Mouse (Mus musculus): Measurements from ENCODE around the gene Pax2.

Gene Pax2

DNA sequence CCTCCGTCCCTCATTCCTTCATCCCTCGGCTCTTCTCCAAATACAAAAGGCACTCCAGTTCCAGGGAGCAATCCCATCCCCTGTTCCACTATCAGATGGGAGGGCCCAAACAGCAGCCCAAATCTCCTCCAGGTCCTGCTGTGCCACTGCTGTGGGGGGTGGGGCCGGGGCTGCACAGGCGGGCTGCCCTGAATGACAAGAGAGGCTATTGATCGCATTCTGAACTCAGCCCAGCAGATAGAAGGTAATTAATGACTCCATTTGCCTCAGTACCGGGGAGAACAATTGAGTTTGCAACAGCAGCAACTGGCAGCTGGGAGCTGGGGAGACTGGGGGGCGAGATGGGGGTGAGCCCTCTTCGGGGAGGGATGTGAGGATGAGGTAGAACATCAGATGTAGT is 52.9 kb downstream of the Pax2 start:
- ChIA-PET POLR2A (interaction anchor here in 1 of 4 experiments (1.0 to 1.5 kb wide), 3 partner anchors 34 to 249 kb away, joined by 3 read pairs; no protein-coding TSS in a partner anchor), CTCF (interaction anchor here in 2 of 4 experiments (0.5 to 1.3 kb wide), 3 partner anchors 17 to 868 kb away, joined by 3 to 5 read pairs (median 4); no protein-coding TSS in a partner anchor)

DNA sequence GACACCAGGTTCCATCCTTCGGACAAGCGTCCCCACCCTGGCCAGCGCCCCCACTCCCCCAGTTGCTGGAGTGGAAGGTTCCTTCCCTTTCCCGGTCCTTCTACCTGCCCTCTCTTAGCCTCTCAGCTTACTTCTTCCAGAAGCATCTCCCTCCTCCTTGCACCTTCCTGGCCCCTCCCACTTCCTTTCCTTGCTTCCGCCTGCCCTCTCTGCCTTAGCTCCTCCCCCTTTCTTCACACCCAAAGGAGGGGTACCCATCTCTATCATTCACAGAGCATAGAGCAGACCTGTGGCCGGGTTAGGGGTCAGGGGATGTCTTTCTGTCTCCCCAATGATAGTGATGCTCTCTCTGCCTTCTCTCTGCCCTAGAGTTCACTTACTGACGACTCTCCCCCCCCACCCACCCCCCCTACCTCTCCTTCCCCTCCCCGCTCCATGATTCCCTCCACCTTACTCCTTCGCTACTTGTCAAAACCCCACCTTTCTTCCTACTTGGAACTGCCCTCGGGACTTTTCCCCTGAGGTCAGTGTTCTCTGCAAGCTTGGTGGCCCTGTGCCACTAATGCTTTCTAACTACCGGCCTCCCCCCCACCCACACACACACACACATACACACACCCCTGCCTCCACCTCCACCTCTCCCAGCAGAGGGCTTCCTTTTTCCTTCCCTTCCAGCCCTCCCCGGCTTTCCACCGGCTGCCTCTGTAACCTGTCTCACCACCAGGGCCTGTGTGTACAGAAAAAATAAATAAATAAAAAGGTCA is 57.0 kb downstream of the Pax2 start:
- POLR2A ChIA-PET = interaction anchor here (0.5 to 1.7 kb wide), 8 partner anchors 9 to 1763 kb away, joined by 3 to 10 read pairs (median 4); no protein-coding TSS in a partner anchor
- CTCF ChIA-PET = interaction anchor here (0.6 to 1.1 kb wide), 7 partner anchors 8 to 1053 kb away, joined by 3 to 7 read pairs (median 4); no protein-coding TSS in a partner anchor

DNA sequence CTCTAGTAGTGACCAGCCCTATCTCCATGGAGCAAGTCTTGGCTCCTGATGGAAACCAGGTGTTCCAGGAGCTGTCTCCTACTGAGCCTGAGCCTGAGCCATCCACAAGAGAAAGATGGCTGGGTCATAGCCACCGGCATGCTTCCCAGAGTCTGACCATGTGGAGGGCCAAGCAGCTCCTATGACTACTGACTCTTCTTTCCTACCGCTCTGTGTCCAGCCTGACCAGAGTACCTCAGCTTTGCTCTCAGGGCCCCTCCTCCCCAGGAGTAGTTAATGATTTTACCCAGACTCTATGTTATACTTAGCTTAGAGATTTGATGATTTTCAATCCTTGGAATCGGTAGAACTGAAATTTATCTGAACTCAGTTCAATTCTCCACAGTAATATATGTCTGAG is 59.3 kb downstream of the Pax2 start:
- POLR2A ChIA-PET = no interaction called here
- CTCF ChIA-PET = interaction anchor here in 1 of 4 experiments (1.0 to 1.3 kb wide), 2 partner anchors 11 to 216 kb away, joined by 3 to 4 read pairs; no protein-coding TSS in a partner anchor

DNA sequence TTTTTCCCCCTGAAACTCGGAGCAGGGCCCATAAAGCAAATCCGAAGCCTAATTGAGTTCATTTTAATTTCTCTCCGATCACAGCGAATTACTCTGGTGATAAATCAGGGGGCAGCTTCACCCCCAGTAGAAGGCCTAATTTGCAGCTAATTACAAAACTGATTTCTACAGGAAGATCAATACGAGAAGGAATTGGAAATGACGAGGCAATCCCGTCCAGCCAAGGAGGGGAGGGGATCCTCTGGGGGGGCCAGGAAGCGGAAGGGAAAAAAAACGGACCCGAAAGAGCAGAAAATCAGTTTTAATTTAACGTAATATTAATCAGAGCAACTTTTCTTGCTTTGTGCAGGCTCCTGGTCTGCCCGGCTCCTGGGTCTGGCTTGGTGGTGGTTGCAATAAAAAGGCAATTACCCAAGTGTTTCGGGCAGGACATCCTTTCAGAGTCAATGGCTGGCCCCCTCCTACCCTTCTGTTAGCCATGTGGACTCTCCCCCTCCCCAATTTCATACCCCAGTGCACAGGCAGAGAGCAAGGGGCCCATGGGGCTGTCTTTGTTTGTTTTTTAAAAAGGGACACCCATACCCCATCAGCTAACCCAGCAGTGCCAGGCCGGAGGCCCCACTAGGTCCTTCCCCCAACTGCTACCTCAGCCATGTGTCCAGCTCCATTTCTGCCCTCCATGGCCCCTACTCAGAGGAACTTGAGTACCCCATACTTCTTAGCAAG is 61.7 kb downstream of the Pax2 start:
- ChIA-PET CTCF (no interaction called here), POLR2A (interaction anchor here in 2 of 4 experiments (1.4 to 1.6 kb wide), 2 partner anchors 18 to 19 kb away, joined by 3 to 4 read pairs; no protein-coding TSS in a partner anchor)

DNA sequence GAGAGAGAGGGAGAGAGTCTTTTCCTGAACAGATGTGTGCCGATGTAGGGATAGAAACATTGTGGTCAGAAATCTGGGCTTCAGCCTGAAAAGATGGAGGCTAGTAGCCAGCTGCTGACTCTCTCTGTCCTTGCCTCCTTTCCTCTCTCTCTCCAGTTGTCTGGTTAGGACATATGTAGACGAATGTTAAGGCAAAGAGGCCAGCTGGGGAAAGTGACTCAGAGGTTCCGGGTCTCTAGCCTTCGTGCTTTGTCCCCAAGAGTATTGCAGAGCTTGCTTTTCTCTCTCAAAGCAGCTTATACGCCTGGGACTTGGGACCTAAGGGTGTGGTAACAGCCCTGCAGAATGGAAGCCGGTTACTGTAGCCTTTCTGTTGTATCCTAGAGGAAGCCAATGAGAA is 62.8 kb downstream of the Pax2 start:
- CTCF ChIA-PET = interaction anchor here in 2 of 4 experiments (0.6 to 0.8 kb wide), 2 partner anchors 57 to 143 kb away, joined by 3 read pairs; no protein-coding TSS in a partner anchor
- POLR2A ChIA-PET = interaction anchor here in 2 of 4 experiments (1.1 kb wide), 3 partner anchors 11 to 97 kb away, joined by 3 to 6 read pairs (median 3); no protein-coding TSS in a partner anchor

DNA sequence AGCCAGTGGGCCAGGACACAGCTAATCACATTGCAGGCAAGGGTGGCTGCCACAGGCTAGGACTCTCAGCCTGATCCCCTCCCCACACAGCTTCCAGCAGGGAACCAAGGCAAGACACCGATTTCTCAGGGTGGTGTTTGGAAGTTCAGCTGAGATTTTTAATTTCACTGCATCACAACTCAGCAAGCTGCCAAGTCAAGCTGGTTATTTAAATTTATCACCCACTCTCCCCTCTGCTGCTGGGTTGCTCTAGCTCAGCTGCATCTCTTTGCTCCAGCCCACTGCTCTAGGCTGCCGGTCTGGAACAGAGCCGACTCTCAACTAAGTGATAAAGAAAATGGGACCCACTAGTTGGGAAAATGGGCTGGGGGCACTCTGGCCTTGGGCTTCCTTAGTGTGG is 65.7 kb downstream of the Pax2 start:
- ChIA-PET CTCF (interaction anchor here in 1 of 4 experiments (0.9 kb wide), 1 partner anchor 9 kb away, joined by 3 read pairs; no protein-coding TSS in a partner anchor), POLR2A (interaction anchor here in 2 of 4 experiments (0.5 to 1.1 kb wide), 4 partner anchors 15 to 339 kb away, joined by 3 to 6 read pairs (median 3); no protein-coding TSS in a partner anchor)

DNA sequence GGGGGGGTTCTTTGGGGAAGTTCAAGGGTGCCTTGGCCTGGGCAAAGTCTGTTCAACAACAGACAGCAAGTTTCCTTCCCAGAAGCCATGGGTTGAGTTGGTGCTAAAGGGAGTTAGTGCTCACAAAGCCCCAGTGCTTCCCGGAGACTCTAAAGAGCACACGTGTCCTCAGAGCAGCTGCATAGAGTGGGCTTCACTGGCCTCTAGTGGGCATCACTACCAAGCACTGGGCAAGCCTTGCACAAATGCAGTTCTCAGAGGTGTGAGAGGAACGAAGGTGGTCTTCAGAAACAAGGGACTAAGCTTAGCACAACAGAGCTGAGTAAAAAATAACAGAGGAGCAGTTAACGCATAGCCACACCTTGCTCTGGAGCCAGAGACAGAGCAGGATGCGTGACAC is 66.5 kb downstream of the Pax2 start:
- ChIA-PET CTCF (interaction anchor here in 1 of 4 experiments (0.5 kb wide), 1 partner anchor 16 kb away, joined by 3 read pairs; no protein-coding TSS in a partner anchor), POLR2A (interaction anchor here in 1 of 4 experiments (0.5 kb wide), 1 partner anchor 339 kb away, joined by 6 read pairs; no protein-coding TSS in a partner anchor)

DNA sequence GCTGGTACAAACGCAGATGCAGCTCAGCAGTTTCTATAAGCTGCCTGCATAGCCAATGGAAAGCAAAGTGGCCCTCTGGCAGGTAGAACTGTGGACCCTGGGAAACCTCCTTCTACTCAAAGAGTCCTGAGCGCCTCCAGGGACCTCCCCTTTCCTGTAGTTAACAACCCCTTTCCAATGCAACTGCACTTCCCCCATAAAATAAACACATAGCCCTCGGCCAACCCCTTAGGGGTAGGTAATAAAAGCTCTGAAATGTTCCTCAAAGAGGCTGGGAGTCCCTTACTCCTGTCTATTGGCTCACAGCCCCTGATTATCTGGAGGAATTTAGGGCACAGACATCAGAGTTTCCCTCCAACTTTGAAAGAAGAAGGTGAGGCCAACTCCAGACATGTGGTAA is 67.8 kb downstream of the Pax2 start:
- ChIA-PET POLR2A (interaction anchor here in 2 of 4 experiments (0.5 to 1.4 kb wide), 4 partner anchors 10 to 417 kb away, joined by 3 to 6 read pairs (median 4); no protein-coding TSS in a partner anchor), CTCF (interaction anchor here in 2 of 4 experiments (0.6 to 1.1 kb wide), 3 partner anchors 68 to 225 kb away, joined by 3 to 4 read pairs (median 3); no protein-coding TSS in a partner anchor)

DNA sequence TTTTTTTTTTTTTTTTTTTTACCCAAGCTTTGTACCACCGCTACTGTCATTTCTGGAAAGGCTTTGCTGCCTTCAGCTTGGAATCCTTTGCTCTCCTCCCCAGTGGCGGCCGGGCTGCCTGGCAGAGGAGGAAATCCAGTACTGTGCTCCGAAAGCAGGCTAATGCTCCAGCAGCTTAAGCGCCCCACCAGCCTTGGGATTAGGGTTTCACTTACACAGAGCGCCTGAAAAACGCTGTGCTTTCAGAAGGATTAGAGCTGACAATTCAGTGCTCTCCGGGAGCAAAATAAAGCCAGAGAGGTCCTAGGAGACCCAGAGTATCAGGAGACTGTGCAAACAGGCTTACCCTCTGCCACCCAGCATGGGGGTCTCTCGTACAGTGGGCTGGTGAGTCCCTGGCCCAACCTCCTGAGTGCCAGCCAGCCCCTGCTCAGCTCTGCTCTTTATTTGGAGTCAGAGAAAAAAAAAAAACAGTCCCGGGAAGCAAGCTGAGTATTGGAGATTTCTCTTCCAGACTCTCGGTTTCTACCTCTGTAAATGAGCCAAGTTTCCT is 69.4 kb downstream of the Pax2 start:
- CTCF ChIA-PET = interaction anchor here (0.6 to 2.2 kb wide), 26 partner anchors 9 to 907 kb away, joined by 3 to 15 read pairs (median 4); partner anchors contain the start of gene Pax2 (in 1 of the 4)
- POLR2A ChIA-PET = interaction anchor here (0.6 to 1.9 kb wide), 7 partner anchors 11 to 344 kb away, joined by 3 to 8 read pairs (median 4); no protein-coding TSS in a partner anchor

DNA sequence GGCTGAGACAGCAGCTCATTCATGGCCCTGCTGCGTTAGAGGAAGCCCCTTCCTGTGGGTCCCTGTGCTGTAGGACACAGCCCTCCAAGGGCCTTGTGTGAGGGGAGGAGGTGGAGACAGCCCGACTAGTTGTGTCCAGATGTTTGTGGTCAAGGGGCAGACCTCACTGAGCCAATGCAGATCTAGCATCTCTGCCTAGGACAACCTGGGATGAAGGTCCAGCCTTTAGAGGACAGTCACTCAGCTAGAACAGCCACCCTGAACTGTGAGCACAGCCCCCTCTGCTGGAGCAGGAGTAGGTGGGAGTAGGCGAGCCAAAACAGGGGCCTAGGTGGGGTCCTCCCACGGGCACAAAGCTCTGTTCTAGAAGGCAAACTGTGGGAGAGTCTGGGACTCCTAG is 70.0 kb downstream of the Pax2 start:
- POLR2A ChIA-PET = interaction anchor here in 3 of 4 experiments (0.7 to 1.9 kb wide), 5 partner anchors 10 to 65 kb away, joined by 3 to 8 read pairs (median 4); no protein-coding TSS in a partner anchor
- CTCF ChIA-PET = interaction anchor here (0.6 to 2.2 kb wide), 22 partner anchors 9 to 907 kb away, joined by 3 to 15 read pairs (median 4); partner anchors contain the start of gene Pax2 (in 1 of the 4)

DNA sequence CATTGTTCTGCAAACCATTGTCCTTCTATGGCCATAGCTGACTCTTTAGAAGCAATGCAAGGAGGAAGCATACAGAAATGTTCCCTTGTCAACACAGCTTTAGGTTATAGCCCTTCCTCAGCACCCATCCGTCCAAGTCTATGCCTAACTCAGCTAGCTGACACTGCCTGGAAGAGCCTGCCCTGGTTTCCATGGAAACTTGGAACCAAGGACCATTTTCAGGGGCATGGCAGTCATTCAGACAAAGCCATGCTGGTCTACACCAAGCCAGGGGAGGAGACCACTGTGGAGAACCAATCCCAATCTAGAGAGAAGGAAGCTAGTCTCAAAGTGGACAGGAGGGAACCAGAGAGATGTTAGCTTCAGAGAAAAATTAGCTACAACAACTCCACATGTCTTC is 77.5 kb downstream of the Pax2 start:
- CTCF ChIA-PET = interaction anchor here (0.6 to 0.7 kb wide), 5 partner anchors 9 to 346 kb away, joined by 3 to 5 read pairs (median 4); no protein-coding TSS in a partner anchor
- POLR2A ChIA-PET = interaction anchor here in 1 of 4 experiments (1.1 to 3.5 kb wide), 2 partner anchors 10 to 11 kb away, joined by 5 to 14 read pairs; no protein-coding TSS in a partner anchor

DNA sequence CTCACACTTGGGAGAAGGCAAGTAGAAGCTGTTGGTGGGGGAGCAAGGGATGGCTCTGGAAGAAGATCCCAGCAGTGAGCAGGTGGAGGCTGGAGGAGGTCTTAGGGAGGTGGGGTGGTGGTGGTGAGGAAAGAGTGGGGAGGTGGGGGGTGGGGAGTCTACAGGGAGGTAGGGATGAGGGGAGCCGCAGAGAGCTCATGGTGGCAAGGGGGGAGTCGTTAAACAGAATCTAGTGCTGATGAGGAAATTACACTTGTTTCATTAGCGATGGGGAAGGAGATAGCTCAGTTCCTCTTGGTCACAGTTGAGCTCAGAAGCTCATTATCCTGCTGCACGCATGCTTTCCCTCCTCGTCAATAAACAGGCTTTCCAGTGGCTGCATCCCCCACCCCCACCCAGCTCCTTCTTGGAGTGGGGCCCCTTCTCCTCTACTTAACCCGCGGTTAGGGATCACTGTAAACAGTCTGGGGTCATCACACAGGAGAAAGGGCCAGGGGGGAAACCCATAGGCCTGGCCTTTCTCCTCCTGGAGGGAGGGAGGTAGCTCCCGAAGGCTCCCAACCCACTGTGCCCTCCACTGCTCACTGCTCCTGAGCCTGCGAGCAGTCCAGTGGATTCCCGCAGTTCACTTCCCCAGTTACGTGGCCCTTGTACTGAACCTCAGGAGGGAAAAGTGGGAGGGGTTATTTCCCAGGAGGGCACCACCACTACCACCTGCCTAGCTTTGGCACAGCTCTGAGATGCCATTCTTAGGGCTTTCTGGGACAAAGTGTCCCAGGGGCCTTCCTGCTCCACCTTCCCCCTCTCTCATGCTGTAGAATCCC is 78.6 kb downstream of the Pax2 start:
- CTCF ChIA-PET = interaction anchor here in 3 of 4 experiments (0.5 to 2.0 kb wide), 4 partner anchors 9 to 252 kb away, joined by 6 to 7 read pairs (median 7); no protein-coding TSS in a partner anchor
- POLR2A ChIA-PET = interaction anchor here in 2 of 4 experiments (0.6 to 3.5 kb wide), 6 partner anchors 7 to 477 kb away, joined by 3 to 14 read pairs (median 4); no protein-coding TSS in a partner anchor

DNA sequence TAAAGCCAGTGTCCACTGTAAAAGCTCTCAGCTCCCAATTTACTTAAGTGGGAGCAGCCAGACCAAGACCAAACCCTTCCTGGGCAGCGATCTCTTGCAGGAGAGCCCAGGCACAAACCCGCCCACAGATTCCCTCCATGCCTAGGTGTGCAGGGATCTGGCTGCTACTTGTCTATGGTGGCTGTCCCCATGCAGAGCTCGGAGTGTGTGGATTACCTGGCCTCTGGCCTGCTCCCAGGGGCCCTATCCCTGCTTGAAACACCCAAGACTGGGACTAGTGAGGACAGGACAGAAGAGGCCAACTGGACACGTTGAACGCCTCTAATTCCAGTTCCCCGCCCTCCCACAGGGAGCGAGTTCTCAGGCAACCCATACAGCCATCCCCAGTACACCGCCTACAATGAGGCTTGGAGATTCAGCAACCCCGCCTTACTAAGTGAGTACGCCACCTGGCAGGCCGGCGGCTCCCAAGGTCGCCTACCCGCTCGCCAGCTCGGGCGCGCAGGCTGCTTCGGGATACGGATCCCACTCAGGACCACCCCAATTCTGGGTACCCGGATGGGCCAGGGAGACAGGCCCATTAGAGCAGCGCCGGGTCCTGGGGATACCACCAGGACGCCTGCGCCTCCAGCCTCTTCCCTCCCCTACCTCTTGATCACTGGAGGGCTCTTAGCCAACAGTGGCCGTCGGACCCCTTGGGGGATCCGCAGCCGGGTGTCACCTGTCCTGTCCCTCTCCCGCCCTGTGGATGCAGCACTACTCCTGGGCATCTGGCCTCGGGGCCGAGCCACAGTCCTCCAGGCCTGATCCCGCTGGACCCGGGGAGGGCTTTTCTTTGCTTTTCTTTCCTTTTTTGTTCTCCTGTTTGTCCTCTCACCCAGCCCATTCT is 79.4 kb downstream of the Pax2 start:
- CTCF ChIA-PET = interaction anchor here (0.8 to 2.0 kb wide), 6 partner anchors 10 to 252 kb away, joined by 3 to 7 read pairs (median 5); no protein-coding TSS in a partner anchor
- POLR2A ChIA-PET = interaction anchor here in 3 of 4 experiments (0.5 to 3.5 kb wide), 10 partner anchors 8 to 1919 kb away, joined by 3 to 14 read pairs (median 4); no protein-coding TSS in a partner anchor

DNA sequence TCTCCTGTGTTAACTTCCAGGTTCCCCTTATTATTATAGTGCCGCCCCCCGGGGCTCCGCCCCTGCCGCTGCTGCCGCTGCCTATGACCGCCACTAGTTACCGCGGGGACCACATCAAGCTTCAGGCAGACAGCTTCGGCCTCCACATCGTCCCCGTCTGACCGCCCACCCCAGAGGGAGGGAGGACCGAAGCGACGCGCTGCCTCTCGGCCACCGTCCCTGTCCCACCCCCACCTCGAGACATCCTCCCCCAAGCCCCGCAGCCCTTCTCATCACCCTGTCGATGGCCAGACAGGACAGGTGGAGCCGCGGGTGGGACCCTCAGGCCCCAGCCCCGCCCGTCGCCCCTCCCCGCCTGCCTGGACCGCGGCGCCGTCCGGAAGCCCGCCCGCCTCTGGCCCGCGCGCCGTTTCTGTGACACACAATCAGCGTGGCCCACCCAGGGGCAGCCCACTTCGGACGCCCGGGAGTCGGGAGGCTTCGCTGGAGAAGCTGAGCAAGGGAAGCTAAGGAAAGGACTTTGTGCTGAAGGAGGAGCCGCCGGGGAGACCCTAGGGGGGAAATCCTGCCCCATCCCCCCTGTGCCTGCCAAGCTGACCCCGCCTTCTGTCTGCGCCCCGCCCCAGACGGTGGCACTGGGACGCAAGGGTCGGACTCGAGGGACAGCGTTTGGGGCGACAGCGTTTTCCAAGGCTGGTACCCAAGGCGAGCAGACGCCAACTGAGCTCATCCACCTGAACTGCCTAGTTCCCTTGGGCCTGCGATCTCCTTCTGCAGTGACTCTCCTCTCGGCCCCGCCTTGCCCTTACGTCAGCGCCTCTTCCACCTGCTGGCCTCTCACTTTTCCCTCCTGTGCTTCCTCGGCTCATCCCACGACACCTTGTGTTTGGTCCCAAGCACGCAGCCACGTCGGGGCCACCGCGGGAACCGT is 80.4 kb downstream of the Pax2 start:
- CTCF ChIA-PET = interaction anchor here (0.6 to 2.0 kb wide), 6 partner anchors 11 to 318 kb away, joined by 3 to 7 read pairs (median 3); no protein-coding TSS in a partner anchor
- POLR2A ChIA-PET = interaction anchor here in 3 of 4 experiments (0.5 to 3.5 kb wide), 10 partner anchors 8 to 1918 kb away, joined by 3 to 14 read pairs (median 4); no protein-coding TSS in a partner anchor

Data from embryonic stem cell, embryonic (primary cell).